Mouse (Mus musculus) urinary bladder, adult 2 months (tissue): ENCODE measurements around the gene Atp1b4. TPM values are rescaled to one million over a fixed set of nuclear protein-coding genes. Genes with fewer than 3 reads are reported as not detected.
"Not testable (repeated sequence)": the region's sequence is repeated elsewhere in the genome, so short reads cannot be mapped to it uniquely, and the experiment has no call there.

Experiments used
- DNase-seq: peaks from one replicate; pipeline ENCODE4 v3.0.0; 2022; ENCODE audit warnings: low spot score
- polyA plus RNA-seq: library from polyadenylated mRNA; depleted of rRNA; stranded (reverse); fragments of >200 nt; gene quantifications from 2 replicates; pipeline ENCODE4 v1.2.3, GENCODE M21; 2012; rRNA removed

Gene Atp1b4
- polyA plus RNA-seq, result not detected in 2 replicates

- DNase-seq, result no peak
Observed at GRCm38 (mm10) chrX:38315884-38316283, at the start of gene Atp1b4. Gene Atp1b4, plus strand, starts transcription at chrX:38316184.

DNA sequence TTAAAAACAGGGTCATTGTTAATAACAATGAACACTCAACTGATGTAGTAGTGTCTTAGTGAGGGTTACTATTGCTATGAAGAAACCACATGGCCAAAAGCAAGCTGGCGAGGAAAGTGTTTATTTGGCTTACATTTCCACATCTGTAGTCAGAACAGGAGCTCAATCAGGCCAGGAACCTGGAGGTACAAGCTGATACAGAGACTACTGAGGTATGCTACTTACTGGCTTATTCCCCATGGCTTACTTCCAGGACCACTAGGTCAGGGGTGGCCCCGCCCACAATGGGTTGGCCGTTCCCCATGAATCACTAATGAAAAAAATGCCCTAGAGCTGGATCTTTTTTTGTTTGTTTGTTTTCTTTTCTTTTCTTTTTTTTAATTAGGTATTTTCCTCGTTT, 7.4 kb upstream of the Atp1b4 start:
- no peak for DNase-seq

GRCm38 (mm10) chrX:38311054-38311453, 4.9 kb upstream of the Atp1b4 start:
- no peak for DNase-seq

DNA sequence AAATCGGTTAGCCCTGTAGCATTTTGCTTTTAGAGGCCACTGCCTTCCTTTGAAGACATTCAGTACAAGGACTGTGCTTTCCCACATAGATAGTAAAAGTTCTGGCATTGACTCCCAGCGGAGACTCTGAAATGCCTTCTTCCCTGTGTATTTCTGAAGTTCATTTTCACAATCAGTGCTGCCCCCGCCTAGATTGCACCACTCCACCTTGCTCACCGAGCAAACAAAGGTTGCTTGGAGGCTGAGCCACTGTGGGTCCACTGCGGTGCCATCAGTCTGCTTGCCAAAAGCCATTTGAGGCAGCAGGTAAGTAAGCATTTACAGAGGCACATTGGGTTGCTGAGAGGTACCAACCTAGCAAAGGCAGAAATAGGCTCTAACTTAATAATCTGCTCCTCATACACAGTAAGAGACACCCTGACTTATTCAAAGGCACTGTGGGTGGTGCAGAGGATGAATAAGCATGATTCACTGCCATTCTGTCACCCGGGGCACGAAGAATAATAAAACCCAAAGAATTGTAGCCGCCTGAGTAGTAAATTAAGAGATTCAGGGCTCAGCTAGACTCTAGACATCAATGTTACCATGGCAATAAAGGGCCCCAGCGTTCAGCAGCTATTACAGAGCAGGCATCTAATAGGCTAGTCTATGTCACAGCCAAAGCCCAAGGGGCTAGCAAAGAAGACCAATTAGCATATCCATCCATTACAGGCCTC, 2.9 kb upstream of the Atp1b4 start:
- DNase-seq, result no peak

GRCm38 (mm10) chrX:38313626-38314210, 2.3 kb upstream of the Atp1b4 start:
- DNase-seq, result no peak

- no peak for DNase-seq
Observed at GRCm38 (mm10) chrX:38330695-38331406, 14.9 kb downstream of the Atp1b4 start.

- no peak for DNase-seq
Observed at GRCm38 (mm10) chrX:38334329-38335279, 18.6 kb downstream of the Atp1b4 start.

GRCm38 (mm10) chrX:38362016-38362415, 46.0 kb downstream of the Atp1b4 start:
- DNase-seq, result no peak

GRCm38 (mm10) chrX:38364621-38365020, 48.6 kb downstream of the Atp1b4 start:
- not testable (repeated sequence) for DNase-seq

DNA sequence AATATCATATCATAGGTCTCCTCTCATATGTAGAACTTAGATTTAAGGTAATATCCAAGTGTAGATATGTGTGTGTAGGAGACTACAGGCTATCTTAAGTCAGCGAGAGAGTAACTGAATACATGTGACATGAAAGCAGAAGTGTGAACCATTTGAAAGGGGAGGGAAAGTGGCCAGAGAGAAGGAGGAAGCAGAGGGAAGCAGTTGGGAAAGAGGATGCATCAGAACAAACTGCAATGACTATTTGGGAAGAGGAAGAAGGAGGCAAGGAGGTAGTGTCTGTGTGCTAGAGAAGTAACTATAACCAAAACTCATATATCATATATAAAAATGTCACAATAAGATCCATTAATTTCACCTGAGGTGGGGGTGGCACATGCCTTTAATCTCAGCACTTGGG, 57.2 kb downstream of the Atp1b4 start:
- DNase-seq, result not testable (repeated sequence)

Other genes with a start within 250 kb of the Atp1b4 start
- not detected in 2 replicates for gene Rhox10, start 249.7 kb upstream of the Atp1b4 start, polyA plus RNA-seq
- not detected in 2 replicates for gene Rhox11, start 231.0 kb upstream of the Atp1b4 start, polyA plus RNA-seq
- not detected in 2 replicates for gene Rhox12, start 205.3 kb upstream of the Atp1b4 start, polyA plus RNA-seq
- gene Rhox13, start 195.0 kb upstream of the Atp1b4 start, polyA plus RNA-seq, result not detected in 2 replicates
- 8.6 and 8.9 TPM in 2 replicates for gene Zbtb33, start 126.4 kb upstream of the Atp1b4 start, polyA plus RNA-seq
- 5.6 and 6.0 TPM in 2 replicates for gene Tmem255a, start 63.7 kb upstream of the Atp1b4 start, polyA plus RNA-seq
- gene Lamp2, start 140.3 kb downstream of the Atp1b4 start, polyA plus RNA-seq, result 181 and 199 TPM in 2 replicates